ENCODE assay signal across 22 mouse cellular contexts in the genomic region with DNA sequence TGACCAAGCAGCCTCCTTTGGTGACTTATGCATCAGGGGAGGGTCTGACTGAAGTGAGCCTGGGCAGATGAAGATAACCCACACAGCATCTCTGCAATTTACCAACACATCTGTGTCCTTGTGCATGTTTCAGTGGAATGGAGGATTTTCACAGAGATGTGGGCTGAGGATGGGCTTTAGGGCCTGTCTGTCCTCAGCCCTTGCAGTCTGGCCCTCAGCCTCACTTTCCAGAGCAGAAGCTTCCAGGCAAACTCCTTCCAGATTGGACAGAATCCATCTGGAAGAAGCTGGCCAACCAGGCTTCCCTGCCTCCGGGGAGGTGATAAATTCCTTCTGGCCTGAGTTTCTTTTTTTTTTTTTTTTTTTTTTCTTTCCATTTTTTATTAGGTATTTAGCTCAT. TPM values are rescaled to one million over a fixed set of nuclear protein-coding genes. Genes with fewer than 3 reads are reported as not detected.
"Had no signal": no experiment of that assay in that cellular context is flagged by ENCODE, and none has a peak within 500 bp of the region (broad histone marks: within the 10 kb centered on the region; RNA-seq: fewer than 3 reads in every experiment).

No protein-coding gene starts in this region.

RNA-seq across cellular contexts. Expression of a gene that starts 3.4 kb away (rescaled TPM):
- polyA plus RNA-seq: heart, embryonic 10.5 days; heart, embryonic 11.5 days; heart, embryonic 12.5 days; heart, embryonic 13.5 days; heart, embryonic 14.5 days; heart, embryonic 15.5 days; heart, embryonic 16.5 days; heart, postnatal 0 days; hindbrain, embryonic 10.5 days; hindbrain, embryonic 11.5 days; hindbrain, embryonic 12.5 days; hindbrain, embryonic 15.5 days; hindbrain, postnatal 0 days; inflammation-experienced regulatory T-cells, adult 6 months; intestine, embryonic 14.5 days; intestine, embryonic 15.5 days; intestine, embryonic 16.5 days; kidney, embryonic 14.5 days; kidney, embryonic 15.5 days; kidney, embryonic 16.5 days had no signal

RNA-seq across cellular contexts. Expression of a gene that starts 55.9 kb away (rescaled TPM):
- polyA plus RNA-seq: heart, embryonic 14.5 days; heart, embryonic 15.5 days; heart, embryonic 16.5 days; intestine, embryonic 15.5 days; intestine, postnatal 0 days; kidney, postnatal 0 days had no signal
